Mouse (Mus musculus) liver, adult 2 months (tissue): ENCODE data around the gene Npy4r. TPM values are rescaled to one million over a fixed set of nuclear protein-coding genes. Genes with fewer than 3 reads are reported as not detected.

Experiments
- DNase-seq: peaks from one replicate; pipeline ENCODE4 v3.0.0-alpha.2; 2011; ENCODE audit warnings: low read depth, low spot score; ENCODE audit errors: extremely low read depth
- H3K27ac ChIP-seq: fragments of 200-500 bp; replicated peaks from 2 replicates; pipeline ENCODE4 v1.5.1; 2012; ENCODE audit warnings: low read depth, mild to moderate bottlenecking, control low read depth, inconsistent platforms, low read length; ENCODE audit not compliant: insufficient read depth
- H3K27me3 ChIP-seq: fragments of 200-500 bp; 2 replicates; pipeline ENCODE4 v1.6.1; 2012; ENCODE audit warnings: mild to moderate bottlenecking, moderate library complexity, low read length, inconsistent platforms; ENCODE audit not compliant: control insufficient read depth, insufficient read depth
- H3K36me3 ChIP-seq: fragments of 200-500 bp; 2 replicates; pipeline ENCODE4 v1.6.1; 2012; ENCODE audit warnings: low read length, inconsistent platforms; ENCODE audit not compliant: control insufficient read depth, insufficient read depth
- H3K4me1 ChIP-seq: fragments of 200-500 bp; 2 replicates; pipeline ENCODE4 v1.6.1; 2011; ENCODE audit warnings: low read length; ENCODE audit not compliant: control insufficient read depth, insufficient read depth
- H3K4me3 ChIP-seq: fragments of 200-500 bp; 2 replicates; pipeline ENCODE4 v1.5.1; 2011; ENCODE audit warnings: low read depth, mild to moderate bottlenecking, control low read depth, low read length, moderate library complexity; ENCODE audit not compliant: insufficient read depth
- H3K79me2 ChIP-seq: fragments of 200-500 bp; 2 replicates; pipeline ENCODE4 v1.6.1; 2012; ENCODE audit warnings: inconsistent platforms, mild to moderate bottlenecking, low read length, moderate library complexity; ENCODE audit not compliant: control insufficient read depth, insufficient read depth
- H3K9ac ChIP-seq: fragments of 200-500 bp; 2 replicates; pipeline ENCODE4 v1.6.1; 2012; ENCODE audit warnings: low read depth, mild to moderate bottlenecking, control low read depth, inconsistent platforms, low read length
- CTCF ChIP-seq: fragments of 200-500 bp; IDR thresholded peaks from 2 replicates; pipeline ENCODE4 v1.5.1; 2011; ENCODE audit warnings: low read depth, low read length, control low read depth
- POLR2A ChIP-seq: fragments of 200-500 bp; IDR thresholded peaks from 2 replicates; pipeline ENCODE4 v1.6.1; 2011; ENCODE audit warnings: low read length, control low read depth; ENCODE audit not compliant: insufficient read depth; ENCODE audit errors: extremely low read depth
- WGBS: fragments of 180-500 bp; shearing (Covaris S2); methylation state at CpG from one replicate; pipeline ENCODE4 v1.1.7; 2018; 5-methylcytosine and 5-hydroxymethylcytosine counted together
- polyA plus RNA-seq: library from polyadenylated mRNA; depleted of rRNA; stranded (reverse); fragments of >200 nt; gene quantifications from 2 replicates; pipeline ENCODE4 v1.2.3, GENCODE M21; 2012
- total RNA-seq: library from RNA; depleted of rRNA; stranded (reverse); fragments of >200 nt; gene quantifications from 2 replicates; pipeline ENCODE4 v1.2.3, GENCODE M21; 2014

Npy4r gene
- total and polyA plus RNA-seq, 2 experiments: under 0.01 TPM; not detected in 1

GRCm38 (mm10) chr14:34190361-34190760 lies 38.1 kb upstream of the Npy4r start:
- H3K4me3 ChIP-seq: no peak overlapping the region
- no peak for DNase-seq
- H3K27me3 ChIP-seq: no peaks in the 10 kb centered on the region
- no peak overlapping the region for H3K9ac ChIP-seq
- H3K27ac ChIP-seq: no peak overlapping the region
- H3K79me2 ChIP-seq: no peaks in the 10 kb centered on the region
- TF ChIP-seq CTCF: no peak
- no peak for TF ChIP-seq POLR2A
- WGBS: 80% methylated on average over 7 of the region's 7 CpGs
- H3K36me3 ChIP-seq: no peaks in the 10 kb centered on the region
- H3K4me1 ChIP-seq: no peaks in the 10 kb centered on the region

DNA sequence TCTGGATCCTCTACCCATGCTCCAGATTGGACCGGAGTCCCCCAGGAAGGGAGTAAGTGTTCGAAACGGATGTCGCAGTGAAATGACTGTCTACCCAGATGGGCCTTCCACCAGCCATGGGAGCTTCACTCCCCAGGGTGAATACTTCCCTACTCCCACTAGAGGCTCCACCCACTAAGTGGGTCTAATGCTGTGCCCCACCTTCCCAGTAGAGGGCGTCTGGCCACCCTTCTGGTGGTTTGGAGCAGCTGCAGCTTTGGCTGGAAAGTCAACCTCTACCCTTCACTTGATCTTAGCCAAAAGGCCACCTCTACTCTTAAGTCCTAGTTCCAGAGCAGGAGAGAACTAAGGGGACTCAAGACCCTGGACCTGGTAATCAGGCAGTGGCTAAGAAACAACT lies 36.3 kb upstream of the Npy4r start:
- H3K36me3 ChIP-seq: no peaks in the 10 kb centered on the region
- TF ChIP-seq CTCF: peak; percentile 93
- TF ChIP-seq POLR2A: no peak
- no peak overlapping the region for H3K4me3 ChIP-seq
- no peaks in the 10 kb centered on the region for H3K4me1 ChIP-seq
- no peaks in the 10 kb centered on the region for H3K27me3 ChIP-seq
- no peaks in the 10 kb centered on the region for H3K79me2 ChIP-seq
- no peak overlapping the region for H3K27ac ChIP-seq
- 72% methylated on average over 5 of the region's 5 CpGs for WGBS
- DNase-seq: peak; percentile 41
- no peak overlapping the region for H3K9ac ChIP-seq

DNA sequence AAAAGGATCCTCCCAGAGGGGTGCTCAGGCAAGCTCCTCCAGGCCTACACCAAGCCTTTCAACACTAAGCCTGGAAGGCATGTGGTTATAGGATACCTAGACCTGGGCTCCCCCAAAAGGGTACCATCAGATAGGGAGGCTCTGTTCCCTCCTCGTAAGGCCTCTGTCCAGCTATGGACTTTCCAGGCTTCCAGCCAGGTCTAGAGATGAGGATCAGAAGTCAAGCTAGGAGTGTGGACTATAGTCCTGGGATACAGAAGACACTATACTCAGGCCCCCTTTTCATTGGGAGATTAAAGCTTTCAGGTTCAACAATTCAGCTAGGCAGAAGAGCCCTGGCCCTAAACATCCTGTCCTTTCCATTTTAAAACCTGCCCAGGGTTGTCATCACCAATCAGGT lies 30.8 kb upstream of the Npy4r start:
- no peaks in the 10 kb centered on the region for H3K4me1 ChIP-seq
- H3K27me3 ChIP-seq: no peaks in the 10 kb centered on the region
- no peak for TF ChIP-seq POLR2A
- no peak for TF ChIP-seq CTCF
- no peak overlapping the region for H3K27ac ChIP-seq
- DNase-seq: no peak
- H3K9ac ChIP-seq: no peak overlapping the region
- H3K4me3 ChIP-seq: no peak overlapping the region
- WGBS: 97% methylated on average over 1 of the region's 1 CpGs
- no peaks in the 10 kb centered on the region for H3K79me2 ChIP-seq
- H3K36me3 ChIP-seq: no peaks in the 10 kb centered on the region

DNA sequence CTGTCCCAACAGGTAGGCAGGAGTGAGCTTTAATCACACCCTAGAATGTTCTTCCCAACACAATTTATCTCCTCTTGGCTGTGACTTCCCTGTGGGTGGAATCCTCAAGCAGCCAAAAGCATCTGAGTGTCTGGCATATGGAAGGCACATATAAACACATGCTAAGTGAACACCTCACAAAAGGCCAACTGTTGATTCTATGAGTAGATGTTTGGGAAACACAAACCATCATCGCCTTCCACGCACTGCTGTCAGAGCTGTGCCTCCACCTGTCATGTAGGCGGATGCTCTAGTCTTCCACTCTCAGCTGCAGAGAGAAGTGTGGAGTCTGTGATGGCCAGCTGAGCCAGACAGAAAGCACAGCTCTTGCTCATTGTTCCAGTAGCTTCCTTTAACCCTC lies 27.1 kb upstream of the Npy4r start:
- Histone ChIP-seq H3K4me3 (no peak overlapping the region), H3K36me3 (no peaks in the 10 kb centered on the region), H3K27me3 (no peaks in the 10 kb centered on the region), H3K27ac (no peak overlapping the region), H3K9ac (no peak overlapping the region), H3K4me1 (no peaks in the 10 kb centered on the region), H3K79me2 (no peaks in the 10 kb centered on the region)
- DNase-seq: no peak
- 89% methylated on average over 3 of the region's 3 CpGs for WGBS
- TF ChIP-seq POLR2A (no peak), CTCF (no peak)

- 90% methylated on average over 3 of the region's 3 CpGs for WGBS
- Histone ChIP-seq H3K36me3 (no peaks in the 10 kb centered on the region), H3K27ac (no peak overlapping the region)
Measured at GRCm38 (mm10) chr14:34171107-34171506, 18.8 kb upstream of the Npy4r start.

DNA sequence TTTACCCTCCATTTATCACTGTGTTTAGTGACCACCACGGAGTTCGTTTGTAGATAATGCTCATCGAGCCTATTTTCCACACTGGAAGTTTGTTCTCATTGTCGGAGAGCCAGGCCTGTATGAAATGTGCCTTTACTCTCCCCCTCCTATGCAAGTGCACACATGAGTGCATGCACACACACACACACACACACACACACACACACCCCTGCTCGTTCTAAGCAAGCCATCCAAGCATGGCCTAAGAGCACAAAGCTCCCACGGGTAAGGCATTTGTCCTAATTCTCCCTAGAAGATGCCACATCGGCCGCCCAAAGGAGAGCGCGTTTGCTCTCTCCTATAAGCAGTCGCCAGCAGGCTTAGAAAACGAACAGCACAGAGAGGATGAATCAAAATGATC lies 3.5 kb upstream of the Npy4r start:
- 83% methylated on average over 12 of the region's 12 CpGs for WGBS
- TF ChIP-seq CTCF: no peak
- no peak for TF ChIP-seq POLR2A
- no peaks in the 10 kb centered on the region for H3K27me3 ChIP-seq
- no peak overlapping the region for H3K27ac ChIP-seq
- H3K9ac ChIP-seq: no peak overlapping the region
- no peak for DNase-seq
- H3K4me3 ChIP-seq: no peak overlapping the region
- H3K4me1 ChIP-seq: no peaks in the 10 kb centered on the region
- H3K36me3 ChIP-seq: no peaks in the 10 kb centered on the region
- no peaks in the 10 kb centered on the region for H3K79me2 ChIP-seq

More at GRCm38 (mm10) chr14:34171107-34171506, 18.8 kb upstream of the Npy4r start:
- H3K4me3 ChIP-seq: no peak overlapping the region
- no peaks in the 10 kb centered on the region for H3K79me2 ChIP-seq
- no peaks in the 10 kb centered on the region for H3K27me3 ChIP-seq
- no peak overlapping the region for H3K9ac ChIP-seq
- no peaks in the 10 kb centered on the region for H3K4me1 ChIP-seq
- no peak for DNase-seq
- TF ChIP-seq POLR2A (no peak), CTCF (no peak)
